Mouse (Mus musculus) liver (tissue): ENCODE data around the gene Npr3.
"Not testable (repeated sequence)": the region's sequence is repeated elsewhere in the genome, so short reads cannot be mapped to it uniquely, and the experiment has no call there.

Experiments
- DNase-seq: peaks from one replicate; pipeline ENCODE4 v3.0.0-alpha.2; 2020; ENCODE audit warnings: mixed read lengths

The Npr3 gene

GRCm38 (mm10) chr15:11881822-11882221 is 25.3 kb downstream of the Npr3 start:
- DNase-seq: no peak

- DNase-seq: no peak
Measured at GRCm38 (mm10) chr15:11878334-11878733, 28.8 kb downstream of the Npr3 start.

- no peak for DNase-seq
Measured at GRCm38 (mm10) chr15:11877273-11877672, 29.8 kb downstream of the Npr3 start.

GRCm38 (mm10) chr15:11866918-11867317 is 40.2 kb downstream of the Npr3 start:
- no peak for DNase-seq

GRCm38 (mm10) chr15:11863540-11863818 is 43.6 kb downstream of the Npr3 start:
- DNase-seq: no peak

GRCm38 (mm10) chr15:11862785-11863539 is 44.1 kb downstream of the Npr3 start:
- DNase-seq: no peak

GRCm38 (mm10) chr15:11862253-11862652 is 44.8 kb downstream of the Npr3 start:
- DNase-seq: no peak

- DNase-seq: no peak
Measured at GRCm38 (mm10) chr15:11860259-11860658, 46.8 kb downstream of the Npr3 start.

GRCm38 (mm10) chr15:11859829-11860228 is 47.3 kb downstream of the Npr3 start:
- no peak for DNase-seq

GRCm38 (mm10) chr15:11858411-11858810 is 48.7 kb downstream of the Npr3 start:
- DNase-seq: no peak

- DNase-seq: no peak
Measured at GRCm38 (mm10) chr15:11845204-11846062, 61.7 kb downstream of the Npr3 start.

GRCm38 (mm10) chr15:11844115-11844514 is 63.0 kb downstream of the Npr3 start:
- no peak for DNase-seq

GRCm38 (mm10) chr15:11841828-11842227 is 65.3 kb downstream of the Npr3 start:
- DNase-seq: no peak

- no peak for DNase-seq
Measured at GRCm38 (mm10) chr15:11835913-11836312, 71.2 kb downstream of the Npr3 start.

- not testable (repeated sequence) for DNase-seq
Measured at GRCm38 (mm10) chr15:11822347-11822746, 84.7 kb downstream of the Npr3 start.

- DNase-seq: no peak
Measured at GRCm38 (mm10) chr15:11815551-11815950, 91.5 kb downstream of the Npr3 start.

- no peak for DNase-seq
Measured at GRCm38 (mm10) chr15:11803576-11803975, 103.5 kb downstream of the Npr3 start.

GRCm38 (mm10) chr15:11801863-11802722 is 105.0 kb downstream of the Npr3 start:
- DNase-seq: no peak

GRCm38 (mm10) chr15:11794632-11795031 is 112.5 kb downstream of the Npr3 start:
- no peak for DNase-seq
